ENCODE assay signal across 9 mouse cellular contexts in the genomic region with DNA sequence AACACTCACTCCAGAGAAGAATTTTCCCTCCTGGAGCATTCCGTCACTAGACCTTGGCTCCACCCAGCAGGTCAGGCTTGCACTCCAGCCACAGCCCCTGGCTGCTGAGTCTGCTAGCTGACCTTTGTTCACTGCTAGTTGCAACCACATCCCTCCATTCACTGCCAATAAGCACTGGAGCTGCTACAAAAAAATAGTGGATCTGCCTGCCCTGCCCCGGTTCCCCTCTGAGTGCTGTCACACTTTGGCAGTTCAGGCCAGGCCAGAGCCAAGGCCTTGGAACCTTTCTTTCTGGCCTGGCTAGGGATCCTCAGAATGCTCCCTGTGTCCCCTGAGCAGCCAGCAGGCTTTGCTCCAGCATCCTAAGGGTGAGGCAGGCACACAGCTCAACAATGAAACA. TPM values are rescaled to one million over a fixed set of nuclear protein-coding genes. Genes with fewer than 3 reads are reported as not detected.
DNase-seq lines count a peak whose midpoint lies in the region; TF ChIP-seq lines count a peak whose summit lies in the region.
"Had no signal": no experiment of that assay in that cellular context is flagged by ENCODE, and none has a peak within 500 bp of the region (broad histone marks: within the 10 kb centered on the region; RNA-seq: fewer than 3 reads in every experiment).

No protein-coding gene starts in this region.

- TF ChIP-seq POLR2A in kidney, adult 2 months (IDR thresholded peaks at IDR 0.05; ENCODE audit: low read depth, low read length): no peak

- TF ChIP-seq CTCF in gastrocnemius, adult 2 months (IDR thresholded peaks at IDR 0.05): no peak
- 0 out of 2 replicates have a peak, but pooled peaks have one; percentile 1 for TF ChIP-seq CTCF in kidney, adult 2 months (conservative IDR thresholded peaks at IDR 0.05; ENCODE audit: insufficient read depth, insufficient read length, low read depth, low read length)

- no peaks in the 10 kb centered on the region for H3K4me1 ChIP-seq in kidney, adult 2 months (ENCODE audit: control insufficient read depth, insufficient read depth, low read length)

- WGBS in kidney, adult 2 months: 41% methylated on average over 2 of the region's 2 CpGs

- DNase-seq in 3T3-L1 (ENCODE audit: low read depth, low spot score) (peak; percentile 92), adipocyte (ENCODE audit: low spot score) (peak; percentile 99)
- peak; percentile 89 for DNase-seq in gastrocnemius, adult 2 months
- peak; percentile 91 for DNase-seq in kidney, adult 2 months
- peak; percentile 59 for DNase-seq in yolk sac, embryonic 10.5 days (ENCODE audit: low spot score)
- no peak for DNase-seq in c-Kit-positive CD71-positive TER-119-positive erythroid progenitor cells, embryonic 14.5 days (ENCODE audit: low spot score)
- DNase-seq in left cerebral cortex, postnatal 14 days (ENCODE audit: low spot score in 2 of 2): no peak
- no peak for DNase-seq in urinary bladder, postnatal 25 days (ENCODE audit: low spot score)

- intact Hi-C loops in gastrocnemius, adult 2 months (cut with DNase I): no loop called here
- intact Hi-C loops in left cerebral cortex, postnatal 14 days (cut with DNase I): no loop called here

- H3K4me3 ChIP-seq in gastrocnemius, adult 2 months: no peak overlapping the region
- no peak overlapping the region for H3K4me3 ChIP-seq in kidney, adult 2 months (ENCODE audit: insufficient read depth, low read depth, low read length)
- H3K4me3 ChIP-seq: limb, embryonic 13.5 days had no signal

- no peaks in the 10 kb centered on the region for H3K36me3 ChIP-seq in kidney, adult 2 months (ENCODE audit: control insufficient read depth, insufficient read depth, low read length)
- H3K36me3 ChIP-seq: limb, embryonic 13.5 days had no signal

- H3K27me3 ChIP-seq in kidney, adult 2 months (replicated peaks; ENCODE audit: control insufficient read depth, insufficient read depth, low read length): no peaks in the 10 kb centered on the region
- H3K27me3 ChIP-seq: limb, embryonic 13.5 days had no signal

- H3K27ac ChIP-seq in gastrocnemius, adult 2 months: peak overlapping the region; percentile 61
- H3K27ac ChIP-seq in kidney, adult 2 months (ENCODE audit: insufficient read depth, low read depth, low read length): no peak overlapping the region
- H3K27ac ChIP-seq: limb, embryonic 13.5 days had no signal

RNA-seq across cellular contexts. Expression of gene Cbx3, which starts 19.6 kb away (rescaled TPM):
- 10 to 100 TPM; 38.6 to 51.1 TPM for total RNA-seq in gastrocnemius, adult 2 months (2021)
- polyA plus RNA-seq in kidney, adult 2 months (2012; rRNA removed): 5.7 and 11.0 TPM in 2 replicates
- 100 to 1,000 TPM; 143 to 159 TPM for total RNA-seq in left cerebral cortex, postnatal 14 days (2021)

RNA-seq across cellular contexts. Expression of gene Hnrnpa2b1, which starts 20.1 kb away (rescaled TPM):
- 100 to 1,000 TPM; 290 to 399 TPM for total RNA-seq in gastrocnemius, adult 2 months (2021)
- polyA plus RNA-seq in kidney, adult 2 months (2012; rRNA removed): 63.0 and 105 TPM in 2 replicates
- 100 to 1,000 TPM; 446 to 458 TPM for total RNA-seq in left cerebral cortex, postnatal 14 days (2021)

RNA-seq across cellular contexts. Expression of gene Snx10, which starts 33.9 kb away (rescaled TPM):
- total RNA-seq in gastrocnemius, adult 2 months (2021): 1 to 10 TPM; 4.4 to 6.1 TPM
- 2.5 and 4.1 TPM in 2 replicates for polyA plus RNA-seq in kidney, adult 2 months (2012; rRNA removed)
- 100 to 1,000 TPM; 114 to 116 TPM for total RNA-seq in left cerebral cortex, postnatal 14 days (2021)

RNA-seq across cellular contexts. Expression of gene Nfe2l3, which starts 57.3 kb away (rescaled TPM):
- total RNA-seq in gastrocnemius, adult 2 months (2021): not detected
- polyA plus RNA-seq in kidney, adult 2 months (2012; rRNA removed): 0.75 and 1.3 TPM in 2 replicates
- 1 to 10 TPM; 2.5 to 3.6 TPM for total RNA-seq in left cerebral cortex, postnatal 14 days (2021)

Comparison
In these comparisons a context has a peak if more than half of its experiments do, and no peak if none do; other contexts are left out.
1. DNase-seq: peak in 3T3-L1 (single experiment), adipocyte (single experiment), gastrocnemius, adult 2 months (single experiment), kidney, adult 2 months (single experiment) and yolk sac, embryonic 10.5 days (single experiment); none in c-Kit-positive CD71-positive TER-119-positive erythroid progenitor cells, embryonic 14.5 days (single experiment), left cerebral cortex, postnatal 14 days (0 of 2) and urinary bladder, postnatal 25 days (single experiment).
2. RNA of gene Snx10, which starts 33.9 kb away (total RNA-seq): 114 to 116 TPM in left cerebral cortex, postnatal 14 days; 4.4 to 6.1 TPM in gastrocnemius, adult 2 months; every median in the first group is over 10 times any median in the second.